Mouse (Mus musculus): Measurements from ENCODE around the gene Otud1.

GRCm38 (mm10) chr2:19645182-19645581, 12.4 kb upstream of the Otud1 start:
- no peak for TF ChIP-seq EP300 (IDR thresholded peaks at IDR 0.05; ENCODE audit: low read depth)
- no peak for TF ChIP-seq CTCF (IDR thresholded peaks at IDR 0.05; ENCODE audit: low read depth)

All from liver, postnatal 0 days (tissue).